Mouse (Mus musculus): ENCODE measurements around the gene Nars2.

The Nars2 gene

DNA sequence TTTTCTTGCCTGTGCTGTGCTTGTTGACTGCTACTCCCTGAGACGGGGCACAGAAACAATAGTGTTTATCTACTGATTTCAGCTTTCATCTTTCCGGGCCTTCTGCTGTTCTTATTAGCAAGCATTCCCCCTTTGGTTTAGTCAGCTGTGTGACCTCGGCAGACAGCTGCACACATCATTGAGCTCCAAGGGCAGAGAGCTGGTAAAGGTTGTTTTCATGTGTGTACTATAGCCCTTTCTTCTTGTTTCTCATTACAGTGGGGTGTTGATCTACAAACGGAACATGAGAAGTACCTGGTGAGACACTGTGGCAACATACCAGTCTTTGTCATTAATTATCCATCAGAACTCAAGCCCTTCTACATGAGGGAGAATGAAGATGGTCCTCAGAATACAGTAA is 88.3 kb downstream of the Nars2 start:
- in situ Hi-C loops (cut with MboI; ENCODE audit: unreplicated experiment in 2 of 2), result no loop called here

DNA sequence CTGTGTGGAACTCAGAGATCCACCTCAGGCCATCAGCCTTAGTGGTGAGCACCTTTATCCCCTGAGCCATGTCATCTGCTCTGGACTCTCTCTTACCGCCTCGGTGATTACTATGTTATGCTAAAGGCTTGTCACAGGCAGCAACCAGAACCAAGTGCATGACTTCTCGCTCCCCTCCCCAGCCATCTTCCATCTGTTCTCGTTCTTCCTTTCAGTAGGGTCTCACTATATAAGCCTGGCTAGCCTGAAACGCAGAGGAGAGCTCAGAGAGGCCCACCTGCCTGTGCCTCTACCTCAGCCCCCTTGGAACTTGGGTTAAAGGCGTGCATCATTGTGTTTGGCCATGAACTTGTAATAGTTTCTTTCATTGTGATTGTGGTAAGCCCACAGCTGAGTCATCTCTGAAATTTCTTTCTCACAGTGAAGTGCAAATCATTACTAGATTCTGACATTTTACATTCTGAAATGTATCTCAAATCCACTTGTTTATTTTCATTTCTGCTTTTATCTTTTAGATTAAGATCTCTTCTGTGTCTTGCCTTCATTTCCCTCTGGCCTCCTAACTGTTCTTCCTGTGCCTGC is 90.7 kb downstream of the Nars2 start:
- in situ Hi-C loops (cut with MboI; ENCODE audit: unreplicated experiment in 2 of 2), result no loop called here

DNA sequence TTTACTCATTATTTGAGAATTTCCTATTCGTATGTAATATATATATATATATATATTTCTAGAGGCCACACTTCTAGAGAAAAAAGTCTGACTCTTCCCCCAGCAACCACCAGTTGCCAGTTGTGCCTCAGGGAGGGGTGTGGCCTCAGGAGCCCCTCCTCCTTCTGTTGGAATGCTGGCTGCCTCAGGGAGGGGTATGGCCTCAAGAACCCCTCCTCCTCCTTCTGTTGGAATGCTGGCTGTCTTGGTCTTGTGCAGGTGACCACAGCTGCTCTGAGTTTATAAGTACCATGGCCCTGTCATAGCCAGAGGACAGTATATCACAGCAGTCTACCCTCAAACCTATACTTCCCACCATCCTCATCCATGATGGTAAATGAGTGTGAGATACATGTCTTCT is 91.7 kb downstream of the Nars2 start:
- in situ Hi-C loops (cut with MboI; ENCODE audit: unreplicated experiment in 2 of 2), result no loop called here

DNA sequence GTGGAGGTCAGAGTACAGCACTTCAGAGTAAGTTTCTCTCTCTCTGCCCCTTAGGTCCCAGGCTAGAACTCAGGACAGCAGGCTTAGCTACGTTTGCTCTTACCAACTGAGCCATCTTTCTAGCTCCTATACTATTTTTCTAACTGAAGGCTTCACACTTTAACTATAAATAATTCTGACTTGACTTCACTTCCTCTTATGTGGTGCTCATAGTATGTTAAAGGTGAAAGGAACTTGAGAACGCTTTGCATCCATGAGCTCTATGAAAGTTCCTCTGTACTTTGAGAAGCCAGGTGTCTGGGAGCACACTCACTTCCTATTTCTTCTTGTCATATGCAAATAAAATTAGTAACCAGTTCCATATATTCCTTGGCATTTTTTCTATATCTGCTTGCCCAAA is 109.7 kb downstream of the Nars2 start:
- in situ Hi-C loops (cut with MboI; ENCODE audit: unreplicated experiment in 2 of 2), result no loop called here

DNA sequence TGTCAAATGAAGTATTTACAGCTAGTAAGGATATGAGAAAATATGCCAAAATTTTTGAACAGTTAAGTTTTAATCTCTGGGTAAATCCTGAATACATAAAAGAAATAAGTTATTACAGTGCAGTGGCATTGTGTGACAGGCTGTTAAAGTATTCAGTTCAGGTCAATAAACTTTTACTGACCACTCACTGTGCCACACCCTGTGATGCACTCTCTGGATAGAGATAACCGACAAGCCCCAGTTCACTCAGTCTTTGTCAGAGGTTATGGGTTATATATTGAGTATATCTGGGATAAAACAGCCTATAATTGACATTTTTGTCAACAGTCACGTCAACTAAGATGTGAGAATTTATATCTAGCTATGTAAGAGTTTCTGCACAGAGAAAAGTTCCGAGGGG is 120.2 kb downstream of the Nars2 start:
- in situ Hi-C loops (cut with MboI; ENCODE audit: unreplicated experiment in 2 of 2), result no loop called here

DNA sequence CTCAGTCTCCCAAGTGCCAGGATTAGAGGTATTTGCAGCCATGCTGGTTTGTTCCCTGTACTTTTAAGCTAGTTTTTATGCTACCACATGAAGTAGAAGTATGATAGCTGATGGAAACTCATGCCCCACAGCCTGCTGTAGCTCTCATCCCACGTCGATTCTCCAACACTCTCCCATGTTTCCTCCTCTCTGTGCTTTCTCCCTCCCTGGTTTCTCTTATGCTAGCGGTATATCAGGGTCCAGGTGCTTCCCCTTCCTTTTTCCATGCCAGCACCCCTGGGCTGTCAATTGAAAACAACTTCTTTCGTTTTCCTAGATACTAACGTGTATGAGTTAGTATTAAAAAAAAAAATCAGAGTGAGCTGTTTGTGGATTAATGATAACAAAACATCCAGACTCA is 120.8 kb downstream of the Nars2 start:
- in situ Hi-C loops (cut with MboI; ENCODE audit: unreplicated experiment in 2 of 2), result no loop called here

DNA sequence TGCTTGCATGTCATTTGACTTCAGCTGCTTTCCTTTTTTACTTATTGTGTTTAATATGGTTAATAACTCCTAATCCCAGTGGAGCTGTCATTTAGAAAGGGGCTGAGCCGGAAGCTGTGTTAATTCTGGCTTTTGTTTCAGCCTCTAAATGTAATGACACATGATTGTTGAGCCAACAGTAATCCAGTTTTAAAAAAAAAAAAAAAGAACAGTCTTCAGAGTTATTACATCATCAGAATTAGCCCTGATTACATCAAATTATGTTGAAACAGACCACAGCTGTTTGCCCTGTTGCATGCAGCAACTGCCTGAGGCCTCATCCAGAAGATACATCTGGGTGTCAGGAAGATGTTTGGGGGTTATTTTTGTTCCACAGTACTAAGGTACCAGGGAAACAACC is 123.7 kb downstream of the Nars2 start:
- in situ Hi-C loops (cut with MboI; ENCODE audit: unreplicated experiment in 2 of 2), result no loop called here

DNA sequence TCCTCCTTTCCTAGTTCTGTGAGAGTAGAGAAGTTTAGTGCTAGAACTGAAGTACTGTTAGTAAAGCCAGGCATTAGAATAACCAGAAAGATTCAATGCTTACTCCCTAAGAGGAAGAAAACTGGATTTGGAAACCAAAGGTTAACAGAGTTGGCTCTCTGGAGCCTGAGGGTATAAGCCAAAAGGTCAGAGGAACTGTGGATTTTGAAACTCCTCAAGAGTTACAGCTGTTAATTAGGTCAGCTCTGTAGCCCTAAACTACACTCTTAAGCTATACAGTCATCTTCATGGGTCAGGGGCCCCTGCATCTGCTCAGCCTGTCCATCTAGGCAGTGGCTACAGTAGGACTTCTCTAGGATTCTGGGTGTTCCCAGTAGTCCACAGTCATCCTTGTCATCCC is 125.7 kb downstream of the Nars2 start:
- in situ Hi-C loops (cut with MboI; ENCODE audit: unreplicated experiment in 2 of 2), result no loop called here

DNA sequence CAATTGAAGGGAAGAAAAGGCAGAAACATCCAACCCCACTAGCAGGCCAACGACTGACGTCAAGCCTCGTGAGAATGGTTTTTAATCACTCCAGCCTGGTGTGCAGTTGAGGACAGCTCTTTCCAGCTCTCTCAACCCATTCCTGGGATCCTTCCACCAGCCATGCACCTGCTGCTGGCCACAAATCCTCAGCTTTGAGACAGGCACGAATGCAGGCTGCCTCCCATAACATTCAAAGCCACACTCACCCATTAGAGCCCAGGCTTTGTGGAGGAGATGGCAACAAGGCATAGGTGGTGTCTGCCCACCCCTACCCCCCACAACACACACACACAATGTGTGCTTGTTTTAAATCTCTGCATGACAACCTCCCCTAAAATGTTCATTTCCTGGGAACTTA is 127.4 kb downstream of the Nars2 start:
- in situ Hi-C loops (cut with MboI; ENCODE audit: unreplicated experiment in 2 of 2), result no loop called here

DNA sequence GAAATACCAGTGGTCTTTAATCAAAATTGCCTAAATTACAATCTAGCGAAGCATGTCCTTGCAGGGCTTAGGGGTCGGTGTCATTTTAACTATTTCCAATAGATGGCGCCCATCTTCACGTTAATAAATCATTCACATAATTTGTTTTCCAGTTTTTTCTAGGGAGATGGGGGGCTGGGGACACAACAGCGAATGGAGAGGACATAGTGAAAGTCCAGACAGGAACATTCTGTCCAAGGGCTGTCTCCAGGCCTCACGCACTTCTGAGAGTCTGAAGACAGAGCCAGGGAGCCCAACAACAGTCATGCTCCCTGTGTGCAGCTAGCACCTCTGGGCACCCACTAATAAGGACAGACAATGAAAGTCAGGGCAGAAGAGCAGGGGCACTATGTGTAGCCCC is 127.8 kb downstream of the Nars2 start:
- in situ Hi-C loops (cut with MboI; ENCODE audit: unreplicated experiment in 2 of 2), result no loop called here

DNA sequence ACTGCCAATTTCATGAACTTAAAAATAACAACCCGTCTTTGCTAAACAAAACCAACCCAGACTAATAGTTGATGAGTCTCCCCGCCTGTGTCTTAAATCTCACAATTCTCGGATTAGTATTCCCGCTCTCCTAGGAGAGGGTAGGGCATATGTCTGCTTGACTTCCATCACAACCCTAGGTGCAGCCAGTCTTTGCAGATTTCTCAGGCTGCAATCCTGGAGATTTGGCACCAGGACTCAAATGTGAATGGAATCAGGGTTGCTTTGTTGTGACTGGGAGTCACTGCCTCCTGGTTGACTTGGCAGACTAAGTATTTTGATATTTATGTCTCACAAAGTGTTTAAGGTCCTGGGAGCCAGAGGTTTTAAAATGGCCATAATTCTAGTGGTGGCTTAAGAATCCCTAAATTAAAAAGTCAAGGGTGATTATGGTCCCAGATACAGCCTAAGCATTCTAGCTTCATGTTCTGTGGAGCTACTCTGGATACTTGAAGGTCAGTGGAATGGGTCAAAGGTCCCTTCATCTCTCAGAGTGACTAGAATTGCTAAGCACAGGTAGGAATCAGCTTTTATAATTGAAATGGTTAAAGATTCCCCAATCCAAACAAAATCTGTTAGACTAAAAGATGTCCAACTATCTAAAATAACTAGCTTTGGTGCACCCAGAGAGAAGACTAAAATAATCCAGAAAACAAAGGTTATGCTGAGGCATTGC is 128.5 kb downstream of the Nars2 start:
- in situ Hi-C loops (cut with MboI; ENCODE audit: unreplicated experiment in 2 of 2), result loop anchor here (5.0 to 10.0 kb wide), 3 partner anchors 108 to 285 kb away; no protein-coding TSS in a partner anchor

DNA sequence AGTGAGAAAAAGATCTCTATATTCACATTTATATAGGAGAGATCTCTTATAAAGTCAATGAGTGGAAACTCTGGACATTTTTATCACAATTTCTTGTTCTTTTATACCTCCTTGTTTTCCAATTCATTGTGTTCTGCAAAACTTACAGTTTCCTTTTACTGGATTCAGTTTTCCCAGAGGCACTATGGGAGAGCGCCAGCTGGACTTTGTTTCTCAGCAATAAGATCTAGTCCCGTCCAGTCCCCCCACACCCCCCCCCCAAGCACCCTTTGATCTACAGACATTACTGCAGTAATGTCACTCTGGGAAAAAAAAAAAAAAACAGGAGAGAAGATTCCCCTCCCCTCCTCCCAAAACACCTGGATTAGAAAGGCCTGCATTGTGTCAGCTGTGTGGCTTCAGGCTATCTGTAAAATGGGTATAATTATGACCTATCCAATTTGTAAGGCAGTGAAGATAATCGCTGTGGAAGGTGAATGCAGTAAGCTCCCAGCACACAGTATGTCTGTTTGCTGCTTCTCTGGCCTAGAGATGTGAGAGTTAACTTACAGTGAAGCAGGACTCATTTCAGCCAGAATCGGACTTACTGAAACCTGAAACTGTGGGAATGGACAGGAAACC is 129.4 kb downstream of the Nars2 start:
- in situ Hi-C loops (cut with MboI; ENCODE audit: unreplicated experiment in 2 of 2), result loop anchor here (5.0 to 10.0 kb wide), 3 partner anchors 108 to 284 kb away; no protein-coding TSS in a partner anchor

DNA sequence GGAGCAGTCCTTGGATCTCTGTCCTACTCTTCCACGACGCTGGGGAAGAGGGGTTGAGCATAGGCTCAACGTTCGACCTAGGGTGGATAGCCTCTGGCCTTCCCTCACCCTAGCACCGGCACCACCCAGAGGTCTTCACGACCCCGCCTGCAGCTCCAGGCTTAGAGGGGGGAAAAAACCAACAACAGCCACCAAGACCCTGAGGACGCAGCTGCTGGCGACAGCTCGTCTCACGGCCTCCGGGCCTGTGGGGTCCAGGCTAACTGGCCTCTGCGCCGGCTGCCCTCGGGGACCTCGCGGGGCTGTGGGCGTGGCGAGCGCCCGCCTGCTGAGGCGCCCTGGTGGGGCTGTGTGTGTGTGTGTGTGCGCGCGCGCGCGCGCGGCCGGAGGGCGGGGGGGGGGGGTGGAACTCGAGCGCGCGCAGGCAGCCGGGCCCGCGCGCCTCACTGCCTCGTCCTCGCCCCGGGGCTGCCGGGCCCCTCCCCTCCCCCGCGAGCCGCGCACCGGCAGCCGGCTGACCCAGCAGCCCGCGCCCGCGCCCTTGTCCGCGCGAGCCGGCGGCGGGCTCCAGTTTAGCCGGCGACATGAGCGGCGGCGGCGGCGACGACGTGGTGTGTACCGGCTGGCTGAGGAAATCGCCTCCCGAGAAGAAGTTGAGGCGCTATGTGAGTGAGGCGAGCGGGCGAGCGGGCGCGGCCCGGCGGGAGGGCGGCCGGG is 130.1 kb downstream of the Nars2 start, which contains the start of gene Gab2:
Gene Gab2 (plus strand): TSS at position 345 of the 717 bp plus-strand sequence.
- in situ Hi-C loops (cut with MboI; ENCODE audit: unreplicated experiment in 2 of 2), result loop anchor here (5.0 to 10.0 kb wide), 3 partner anchors 109 to 283 kb away; no protein-coding TSS in a partner anchor

DNA sequence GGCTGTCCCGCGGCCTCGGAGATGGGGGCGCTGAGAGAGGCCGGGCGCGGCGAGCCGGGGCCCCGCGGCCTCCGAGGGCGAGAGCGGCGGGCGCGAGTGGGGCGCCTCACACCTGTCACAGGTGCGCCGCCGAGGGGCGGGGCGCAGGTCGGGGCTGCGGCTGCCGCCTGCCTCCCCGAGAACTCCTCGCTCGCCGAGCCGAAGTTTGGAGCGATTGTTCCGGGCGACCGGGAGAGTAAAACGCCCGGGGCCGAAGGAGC is 130.6 kb downstream of the Nars2 start:
- in situ Hi-C loops (cut with MboI; ENCODE audit: unreplicated experiment in 2 of 2), result loop anchor here (5.0 to 10.0 kb wide), 3 partner anchors 110 to 283 kb away; no protein-coding TSS in a partner anchor

DNA sequence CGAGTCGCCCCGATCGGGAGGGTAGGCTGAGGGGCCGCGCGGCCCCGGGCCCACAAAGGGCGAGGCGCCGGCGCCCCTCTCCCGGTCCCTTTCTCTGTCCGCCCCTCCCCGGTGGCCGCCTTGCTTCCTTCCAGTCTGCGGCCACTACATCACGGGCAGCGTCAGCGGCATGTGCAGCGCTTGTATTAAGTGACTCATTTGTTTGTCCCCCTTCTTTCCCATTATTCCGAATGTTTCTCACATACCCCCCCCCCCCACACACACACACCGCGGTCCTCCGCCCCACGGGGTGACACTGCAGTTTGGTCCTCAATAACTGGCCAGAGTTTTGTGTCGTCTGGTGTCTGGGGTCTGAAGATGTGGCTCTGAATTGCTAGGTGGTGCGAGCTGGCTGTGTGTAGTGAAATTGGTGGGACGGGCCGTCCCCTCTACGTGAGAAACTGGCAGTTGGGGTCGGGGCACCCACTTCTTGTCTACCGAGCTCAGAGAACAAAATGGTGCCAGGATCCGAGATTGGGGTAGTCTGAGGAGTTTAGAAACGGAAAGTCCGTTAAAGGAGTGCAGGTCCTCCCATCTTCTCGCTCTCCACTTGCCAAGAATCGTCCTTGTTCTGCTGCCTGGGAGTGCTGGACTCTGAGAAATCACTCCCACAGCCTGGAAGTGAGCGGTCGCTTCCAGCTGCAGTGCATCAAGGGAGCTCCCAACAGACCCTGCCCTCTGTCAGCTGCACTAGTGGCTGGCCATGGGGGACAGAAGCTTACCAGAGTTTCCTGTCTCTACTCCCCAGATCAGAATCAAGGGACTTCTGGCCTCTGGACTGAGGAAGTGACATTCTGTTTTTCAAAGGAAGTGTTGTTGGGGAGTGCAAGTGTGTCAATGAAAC is 131.2 kb downstream of the Nars2 start:
- in situ Hi-C loops (cut with MboI; ENCODE audit: unreplicated experiment in 2 of 2), result loop anchor here (5.0 to 10.0 kb wide), 3 partner anchors 110 to 282 kb away; no protein-coding TSS in a partner anchor

DNA sequence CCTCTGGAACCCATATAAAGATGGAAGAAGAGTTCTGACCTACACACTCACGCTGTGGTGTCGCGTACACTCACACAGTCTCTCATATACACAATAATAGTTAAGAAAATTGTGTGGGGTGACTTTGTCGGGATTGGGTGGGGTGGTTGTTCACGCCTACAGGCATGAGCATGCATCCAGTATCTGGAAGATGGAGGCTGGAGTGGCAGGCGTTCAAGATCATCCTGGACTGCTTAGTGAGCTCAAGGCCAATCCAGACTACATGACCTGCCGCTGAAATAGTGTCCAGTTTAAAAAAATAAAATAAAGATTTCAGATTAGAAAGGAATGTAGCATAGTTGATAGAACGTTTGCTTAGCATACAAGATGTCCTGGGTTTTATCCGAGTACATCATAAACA is 132.3 kb downstream of the Nars2 start:
- in situ Hi-C loops (cut with MboI; ENCODE audit: unreplicated experiment in 2 of 2), result loop anchor here (5.0 to 10.0 kb wide), 3 partner anchors 111 to 281 kb away; no protein-coding TSS in a partner anchor

DNA sequence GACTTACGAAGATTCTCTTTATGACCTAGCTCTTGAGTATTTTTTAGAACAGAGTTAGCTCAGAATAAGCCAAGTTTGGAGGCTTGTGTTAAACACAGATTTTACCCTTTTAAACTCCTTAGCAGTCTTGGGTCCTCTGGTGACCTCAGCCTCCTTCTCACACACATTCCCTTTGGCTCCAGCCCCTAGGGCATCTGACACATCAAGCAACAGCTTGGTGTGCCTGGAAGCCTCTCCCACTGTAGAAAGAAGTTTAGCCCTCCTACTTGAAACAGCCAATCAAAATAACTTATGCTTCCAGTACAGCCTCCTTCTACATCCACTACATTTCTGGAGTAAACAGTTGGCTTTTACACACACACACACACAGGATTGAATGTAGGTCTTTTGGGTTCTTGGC is 132.9 kb downstream of the Nars2 start:
- in situ Hi-C loops (cut with MboI; ENCODE audit: unreplicated experiment in 2 of 2), result loop anchor here (5.0 to 10.0 kb wide), 3 partner anchors 112 to 281 kb away; no protein-coding TSS in a partner anchor

DNA sequence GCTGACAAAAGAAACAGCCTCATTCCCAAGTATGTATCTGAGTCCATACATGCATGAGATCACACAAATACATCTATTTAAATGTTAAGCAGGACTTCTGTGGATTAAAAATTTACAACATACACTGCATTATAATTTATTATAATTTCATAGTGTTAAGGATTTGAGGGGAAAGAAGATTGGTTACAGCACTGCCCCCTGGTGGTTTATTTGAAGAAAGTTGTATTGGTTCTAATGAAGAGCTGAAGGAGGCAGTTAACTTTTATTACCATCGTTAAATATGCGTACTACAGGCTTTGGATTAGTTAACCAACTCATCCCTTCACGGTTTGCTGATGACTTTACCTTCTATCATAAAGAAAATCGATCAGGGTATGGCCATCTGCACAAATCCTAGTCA is 134.0 kb downstream of the Nars2 start:
- in situ Hi-C loops (cut with MboI; ENCODE audit: unreplicated experiment in 2 of 2), result loop anchor here in 1 of 2 experiments (10.0 kb wide), 1 partner anchor 280 kb away; no protein-coding TSS in a partner anchor

DNA sequence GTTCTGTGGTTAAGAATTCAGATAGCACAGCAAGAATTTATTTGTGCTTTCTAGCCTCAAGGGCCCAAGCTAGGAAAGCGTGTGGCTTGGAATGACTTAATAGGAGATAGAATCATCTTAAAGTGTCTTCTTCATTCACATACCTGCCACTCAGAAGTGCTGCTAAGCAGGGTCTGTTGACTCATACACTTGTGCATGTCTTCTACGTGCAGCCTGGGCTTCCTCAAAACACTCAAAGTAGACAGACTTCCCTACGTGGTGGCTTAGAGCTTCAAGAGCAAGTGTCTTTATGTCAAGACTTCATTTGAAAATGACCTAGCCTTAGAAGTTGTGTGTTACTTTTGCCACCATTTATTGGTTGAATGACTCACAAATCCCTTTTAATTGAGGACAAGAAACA is 142.9 kb downstream of the Nars2 start:
- in situ Hi-C loops (cut with MboI; ENCODE audit: unreplicated experiment in 2 of 2), result no loop called here

DNA sequence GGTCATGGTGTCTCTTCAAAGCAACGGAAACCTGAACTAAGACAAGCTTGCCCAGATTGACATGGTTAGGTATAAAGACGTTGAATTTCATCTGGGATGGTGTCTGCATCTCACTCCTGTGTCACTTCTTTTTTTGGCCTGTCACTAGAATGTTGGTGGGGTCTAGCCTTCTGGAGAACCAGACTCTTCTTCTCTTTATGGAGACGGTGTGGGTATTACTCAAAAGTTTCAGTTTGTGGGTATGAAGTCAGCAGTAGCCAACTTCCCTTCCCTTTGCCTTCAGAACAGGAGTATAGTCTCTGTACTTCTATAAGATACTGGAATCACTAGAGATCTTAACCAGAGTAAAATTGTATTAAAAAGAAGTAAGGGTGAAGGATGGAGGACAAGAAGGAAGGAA is 156.8 kb downstream of the Nars2 start:
- in situ Hi-C loops (cut with MboI; ENCODE audit: unreplicated experiment in 2 of 2), result no loop called here
